Mouse (Mus musculus) bone marrow macrophage, adult 2 months (primary cell): ENCODE measurements around the gene Ror1. TPM values are rescaled to one million over a fixed set of nuclear protein-coding genes. Genes with fewer than 3 reads are reported as not detected.

Experiments
- H3K27ac ChIP-seq: 2 replicates; pipeline ENCODE4 v1.5.1; 2012; ENCODE audit warnings: low read depth, low read length; ENCODE audit not compliant: insufficient read depth
- H3K4me1 ChIP-seq: 2 replicates; pipeline ENCODE4 v1.6.1; 2012; ENCODE audit warnings: low read length; ENCODE audit not compliant: control insufficient read depth, insufficient read depth
- H3K4me3 ChIP-seq: 2 replicates; pipeline ENCODE4 v1.5.1; 2012; ENCODE audit warnings: mild to moderate bottlenecking, low read length, moderate library complexity; ENCODE audit not compliant: insufficient read depth
- CTCF ChIP-seq: IDR thresholded peaks from 2 replicates; pipeline ENCODE4 v1.5.1; 2012; ENCODE audit warnings: low read depth, mild to moderate bottlenecking, low read length, moderate library complexity
- POLR2A ChIP-seq: IDR thresholded peaks from 2 replicates; pipeline ENCODE4 v1.6.1; 2012; ENCODE audit warnings: mild to moderate bottlenecking, low read depth, low read length, borderline replicate concordance
- polyA plus RNA-seq: library from polyadenylated mRNA; stranded (reverse); fragments of >200 nt; gene quantifications from 2 replicates; pipeline ENCODE4 v1.2.4, GENCODE M21; 2012; ENCODE audit not compliant: missing spikeins, insufficient read depth, insufficient read length

Gene Ror1
- polyA plus RNA-seq, 1 experiment, result not detected

- H3K4me1 ChIP-seq, result no peaks in the 10 kb centered on the region
- H3K4me3 ChIP-seq, result no peak overlapping the region
- TF ChIP-seq POLR2A (no peak), CTCF (no peak)
- H3K27ac ChIP-seq, result no peak overlapping the region
Observed at GRCm38 (mm10) chr4:100114148-100114547, 18.6 kb downstream of the Ror1 start.

GRCm38 (mm10) chr4:100116366-100116765, 20.8 kb downstream of the Ror1 start:
- H3K27ac ChIP-seq, result no peak overlapping the region
- no peaks in the 10 kb centered on the region for H3K4me1 ChIP-seq
- no peak overlapping the region for H3K4me3 ChIP-seq
- TF ChIP-seq CTCF (no peak), POLR2A (no peak)

- H3K27ac ChIP-seq, result no peak overlapping the region
Observed at GRCm38 (mm10) chr4:100118676-100119075, 23.1 kb downstream of the Ror1 start.

GRCm38 (mm10) chr4:100119431-100119830, 23.8 kb downstream of the Ror1 start:
- Histone ChIP-seq H3K4me1 (no peaks in the 10 kb centered on the region), H3K27ac (no peak overlapping the region), H3K4me3 (no peak overlapping the region)
- TF ChIP-seq POLR2A, result no peak
- no peak for TF ChIP-seq CTCF

More at GRCm38 (mm10) chr4:100118676-100119075, 23.1 kb downstream of the Ror1 start:
- Histone ChIP-seq H3K4me3 (no peak overlapping the region), H3K4me1 (no peaks in the 10 kb centered on the region)
- TF ChIP-seq CTCF (no peak), POLR2A (no peak)

- no peak overlapping the region for H3K27ac ChIP-seq
- no peak for TF ChIP-seq POLR2A
- TF ChIP-seq CTCF, result no peak
- no peak overlapping the region for H3K4me3 ChIP-seq
- H3K4me1 ChIP-seq, result no peaks in the 10 kb centered on the region
Observed at GRCm38 (mm10) chr4:100120547-100120946, 25.0 kb downstream of the Ror1 start.

- no peaks in the 10 kb centered on the region for H3K4me1 ChIP-seq
- H3K4me3 ChIP-seq, result no peak overlapping the region
- no peak overlapping the region for H3K27ac ChIP-seq
- TF ChIP-seq POLR2A, result no peak
- TF ChIP-seq CTCF, result no peak
Observed at GRCm38 (mm10) chr4:100122436-100122835, 26.8 kb downstream of the Ror1 start.

GRCm38 (mm10) chr4:100123519-100123918, 27.9 kb downstream of the Ror1 start:
- H3K4me1 ChIP-seq, result no peaks in the 10 kb centered on the region
- no peak overlapping the region for H3K4me3 ChIP-seq
- no peak for TF ChIP-seq CTCF
- no peak for TF ChIP-seq POLR2A
- H3K27ac ChIP-seq, result no peak overlapping the region

GRCm38 (mm10) chr4:100124056-100124455, 28.5 kb downstream of the Ror1 start:
- Histone ChIP-seq H3K4me3 (no peak overlapping the region), H3K27ac (no peak overlapping the region), H3K4me1 (no peaks in the 10 kb centered on the region)
- TF ChIP-seq CTCF (no peak), POLR2A (no peak)

- H3K4me1 ChIP-seq, result no peaks in the 10 kb centered on the region
- H3K27ac ChIP-seq, result no peak overlapping the region
- no peak for TF ChIP-seq CTCF
- TF ChIP-seq POLR2A, result no peak
- no peak overlapping the region for H3K4me3 ChIP-seq
Observed at GRCm38 (mm10) chr4:100124935-100125334, 29.3 kb downstream of the Ror1 start.

- TF ChIP-seq CTCF, result no peak
- no peak for TF ChIP-seq POLR2A
- no peak overlapping the region for H3K27ac ChIP-seq
- H3K4me1 ChIP-seq, result no peaks in the 10 kb centered on the region
- no peak overlapping the region for H3K4me3 ChIP-seq
Observed at GRCm38 (mm10) chr4:100126531-100127310, 31.1 kb downstream of the Ror1 start.
